Mouse (Mus musculus) limb, embryonic 13.5 days (tissue): ENCODE measurements around the gene Mettl24. TPM values are rescaled to one million over a fixed set of nuclear protein-coding genes. Genes with fewer than 3 reads are reported as not detected.
A peak's percentile ranks its signal among the peaks of the same experiment; 100 is the strongest.

Source experiments
- ATAC-seq: fragments of 200-750 bp; cut with Nextera tagmentation; 2 replicates; pipeline ENCODE4 v1.8.0; 2017; ENCODE audit warnings: low read depth, moderate number of reproducible peaks, moderate TSS enrichment; ENCODE audit not compliant: low FRiP score
- H3K27ac ChIP-seq: fragments of 300-500 bp; sonication (generic); 2 replicates; pipeline ENCODE4 v1.5.1; 2015; ENCODE audit warnings: inconsistent platforms, mild to moderate bottlenecking, moderate library complexity
- H3K27me3 ChIP-seq: fragments of 300-500 bp; sonication (generic); 2 replicates; pipeline ENCODE4 v1.6.1; 2015; ENCODE audit warnings: mild to moderate bottlenecking, inconsistent platforms
- H3K36me3 ChIP-seq: fragments of 300-500 bp; sonication (generic); 2 replicates; pipeline ENCODE4 v1.6.1; 2015; ENCODE audit warnings: inconsistent platforms, mild to moderate bottlenecking, moderate library complexity
- H3K4me1 ChIP-seq: fragments of 300-500 bp; sonication (generic); 2 replicates; pipeline ENCODE4 v1.6.1; 2015; ENCODE audit warnings: inconsistent platforms
- H3K4me2 ChIP-seq: fragments of 300-500 bp; sonication (generic); replicated peaks from 2 replicates; pipeline ENCODE4 v1.6.1; 2015; ENCODE audit warnings: inconsistent platforms, mild to moderate bottlenecking, moderate library complexity
- H3K4me3 ChIP-seq: fragments of 300-500 bp; sonication (generic); 2 replicates; pipeline ENCODE4 v1.5.1; 2015; ENCODE audit warnings: moderate library complexity, mild to moderate bottlenecking, inconsistent platforms
- H3K9ac ChIP-seq: fragments of 300-500 bp; sonication (generic); 2 replicates; pipeline ENCODE4 v1.6.1; 2015; ENCODE audit warnings: mild to moderate bottlenecking, inconsistent platforms
- H3K9me3 ChIP-seq: fragments of 300-500 bp; sonication (generic); 2 replicates; pipeline ENCODE4 v1.6.1; 2016; ENCODE audit warnings: inconsistent platforms
- WGBS: fragments of 180-500 bp; shearing (Covaris S2); methylation state at CpG from one replicate; pipeline ENCODE4 v1.1.7; 2015; 5-methylcytosine and 5-hydroxymethylcytosine counted together
- polyA plus RNA-seq: library from polyadenylated mRNA; unstranded; fragments of >200 nt; fragmentation: Nextera tagmentation; extraction: Ambion mirVana; gene quantifications from 2 replicates; pipeline ENCODE4 v1.2.1, GENCODE M21; 2015

The Mettl24 gene
- polyA plus RNA-seq, 1 experiment from 2014 or later: 1.6 TPM

GRCm38 (mm10) chr10:40686976-40687375, 3.9 kb downstream of the Mettl24 start:
- WGBS: 86% methylated on average over 4 of the region's 4 CpGs
- Histone ChIP-seq H3K27ac (no peak overlapping the region), H3K4me2 (no peak overlapping the region), H3K27me3 (peaks cover 4% of the 10 kb centered on the region; the same call in 1 of the 2 replicates), H3K9ac (no peak overlapping the region), H3K9me3 (no peaks in the 10 kb centered on the region), H3K4me1 (peaks cover 17% of the 10 kb centered on the region), H3K4me3 (no peak overlapping the region), H3K36me3 (no peaks in the 10 kb centered on the region)
- ATAC-seq: no peak

GRCm38 (mm10) chr10:40687407-40687806, 4.3 kb downstream of the Mettl24 start:
- no peak for ATAC-seq
- Histone ChIP-seq H3K4me3 (no peak overlapping the region), H3K9me3 (no peaks in the 10 kb centered on the region), H3K36me3 (no peaks in the 10 kb centered on the region), H3K4me1 (peaks cover 17% of the 10 kb centered on the region), H3K27ac (no peak overlapping the region), H3K9ac (no peak overlapping the region), H3K4me2 (no peak overlapping the region), H3K27me3 (0 out of 2 replicates have a peak, but pooled peaks cover under 1% of the 10 kb centered on the region)
- 71% methylated on average over 2 of the region's 2 CpGs for WGBS

GRCm38 (mm10) chr10:40688266-40688665, 5.2 kb downstream of the Mettl24 start:
- WGBS: 77% methylated on average over 6 of the region's 6 CpGs
- Histone ChIP-seq H3K27me3 (no peaks in the 10 kb centered on the region), H3K27ac (no peak overlapping the region), H3K9ac (no peak overlapping the region), H3K36me3 (no peaks in the 10 kb centered on the region), H3K4me3 (no peak overlapping the region), H3K4me2 (no peak overlapping the region), H3K9me3 (no peaks in the 10 kb centered on the region; the same call in 1 of the 2 replicates), H3K4me1 (peaks cover 8% of the 10 kb centered on the region; the same call in 1 of the 2 replicates)
- ATAC-seq: no peak

- WGBS: 48% methylated on average over 1 of the region's 1 CpGs
- Histone ChIP-seq H3K9me3 (no peaks in the 10 kb centered on the region; the same call in 1 of the 2 replicates), H3K27ac (no peak overlapping the region), H3K9ac (no peak overlapping the region), H3K4me1 (peaks cover 4% of the 10 kb centered on the region; the same call in 1 of the 2 replicates), H3K4me2 (no peak overlapping the region), H3K27me3 (no peaks in the 10 kb centered on the region), H3K4me3 (no peak overlapping the region), H3K36me3 (no peaks in the 10 kb centered on the region)
- ATAC-seq: no peak
These were observed 5.8 kb downstream of the Mettl24 start for GRCm38 (mm10) chr10:40688873-40689272.

- 54% methylated on average over 4 of the region's 4 CpGs for WGBS
- H3K4me1 ChIP-seq: no peaks in the 10 kb centered on the region
- no peak overlapping the region for H3K4me2 ChIP-seq
- H3K36me3 ChIP-seq: no peaks in the 10 kb centered on the region
- no peaks in the 10 kb centered on the region for H3K27me3 ChIP-seq
- H3K9me3 ChIP-seq: no peaks in the 10 kb centered on the region
- no peak overlapping the region for H3K4me3 ChIP-seq
- no peak for ATAC-seq
- no peak overlapping the region for H3K9ac ChIP-seq
- H3K27ac ChIP-seq: no peak overlapping the region
These were observed 15.6 kb downstream of the Mettl24 start for GRCm38 (mm10) chr10:40698652-40699051.

- no peaks in the 10 kb centered on the region for H3K36me3 ChIP-seq
- no peaks in the 10 kb centered on the region for H3K27me3 ChIP-seq
- no peak overlapping the region for H3K27ac ChIP-seq
- H3K4me3 ChIP-seq: no peak overlapping the region
- no peak overlapping the region for H3K9ac ChIP-seq
- ATAC-seq: no peak
- WGBS: 71% methylated on average over 7 of the region's 7 CpGs
- no peak overlapping the region for H3K4me2 ChIP-seq
- H3K4me1 ChIP-seq: peaks cover 4% of the 10 kb centered on the region
- no peaks in the 10 kb centered on the region for H3K9me3 ChIP-seq
These were observed 28.0 kb downstream of the Mettl24 start for GRCm38 (mm10) chr10:40711127-40711526.

GRCm38 (mm10) chr10:40713018-40713608, 30.0 kb downstream of the Mettl24 start:
- no peaks in the 10 kb centered on the region for H3K9me3 ChIP-seq
- no peak overlapping the region for H3K4me3 ChIP-seq
- no peaks in the 10 kb centered on the region for H3K36me3 ChIP-seq
- H3K27me3 ChIP-seq: no peaks in the 10 kb centered on the region
- H3K9ac ChIP-seq: no peak overlapping the region
- peaks cover 14% of the 10 kb centered on the region for H3K4me1 ChIP-seq
- H3K27ac ChIP-seq: no peak overlapping the region
- WGBS: 38% methylated on average over 9 of the region's 9 CpGs
- no peak overlapping the region for H3K4me2 ChIP-seq
- ATAC-seq: peak; percentile 40; the same call in 1 of the 2 replicates

- ATAC-seq: no peak
- H3K4me3 ChIP-seq: no peak overlapping the region
- H3K4me1 ChIP-seq: peaks cover 14% of the 10 kb centered on the region
- no peaks in the 10 kb centered on the region for H3K9me3 ChIP-seq
- H3K27ac ChIP-seq: no peak overlapping the region
- no peak overlapping the region for H3K4me2 ChIP-seq
- no peak overlapping the region for H3K9ac ChIP-seq
- no peaks in the 10 kb centered on the region for H3K36me3 ChIP-seq
- whole genome bisulfite sequencing: 81% methylated on average over 9 of the region's 9 CpGs
- H3K27me3 ChIP-seq: no peaks in the 10 kb centered on the region
These were observed 30.7 kb downstream of the Mettl24 start for GRCm38 (mm10) chr10:40713829-40714228.

- ATAC-seq: no peak
- no peak overlapping the region for H3K4me3 ChIP-seq
- H3K36me3 ChIP-seq: no peaks in the 10 kb centered on the region
- no peak overlapping the region for H3K27ac ChIP-seq
- 87% methylated on average over 4 of the region's 4 CpGs for WGBS
- H3K9ac ChIP-seq: no peak overlapping the region
- H3K9me3 ChIP-seq: no peaks in the 10 kb centered on the region
- H3K27me3 ChIP-seq: no peaks in the 10 kb centered on the region
- peaks cover 21% of the 10 kb centered on the region for H3K4me1 ChIP-seq
- H3K4me2 ChIP-seq: no peak overlapping the region
These were observed 32.1 kb downstream of the Mettl24 start for GRCm38 (mm10) chr10:40715151-40715550.

- no peak for ATAC-seq
- Histone ChIP-seq H3K4me2 (peak overlapping the region; percentile 23; the same call in 1 of the 2 replicates), H3K27ac (peak overlapping the region; percentile 22; the same call in 1 of the 2 replicates), H3K4me3 (no peak overlapping the region), H3K4me1 (peaks cover 32% of the 10 kb centered on the region), H3K9ac (no peak overlapping the region), H3K9me3 (no peaks in the 10 kb centered on the region), H3K36me3 (no peaks in the 10 kb centered on the region), H3K27me3 (no peaks in the 10 kb centered on the region)
- 50% methylated on average over 8 of the region's 8 CpGs for WGBS
These were observed 33.2 kb downstream of the Mettl24 start for GRCm38 (mm10) chr10:40716296-40716695.

GRCm38 (mm10) chr10:40716713-40717112, 33.6 kb downstream of the Mettl24 start:
- Histone ChIP-seq H3K4me3 (no peak overlapping the region), H3K27me3 (no peaks in the 10 kb centered on the region), H3K4me1 (peaks cover 33% of the 10 kb centered on the region), H3K27ac (no peak overlapping the region), H3K36me3 (no peaks in the 10 kb centered on the region), H3K9me3 (no peaks in the 10 kb centered on the region), H3K9ac (no peak overlapping the region), H3K4me2 (no peak overlapping the region)
- WGBS: 56% methylated on average over 3 of the region's 3 CpGs
- no peak for ATAC-seq

- Histone ChIP-seq H3K4me2 (no peak overlapping the region), H3K4me1 (peaks cover 33% of the 10 kb centered on the region), H3K9ac (no peak overlapping the region), H3K4me3 (no peak overlapping the region), H3K9me3 (no peaks in the 10 kb centered on the region), H3K27me3 (no peaks in the 10 kb centered on the region), H3K27ac (no peak overlapping the region), H3K36me3 (no peaks in the 10 kb centered on the region)
- no peak for ATAC-seq
- 91% methylated on average over 13 of the region's 13 CpGs for WGBS
These were observed 35.3 kb downstream of the Mettl24 start for GRCm38 (mm10) chr10:40718362-40718761.

- no peaks in the 10 kb centered on the region for H3K36me3 ChIP-seq
- 53% methylated on average over 6 of the region's 6 CpGs for WGBS
These were observed 36.0 kb downstream of the Mettl24 start for GRCm38 (mm10) chr10:40719062-40719461.

More at GRCm38 (mm10) chr10:40719062-40719461, 36.0 kb downstream of the Mettl24 start:
- peaks cover 33% of the 10 kb centered on the region for H3K4me1 ChIP-seq
- no peak overlapping the region for H3K4me3 ChIP-seq
- no peaks in the 10 kb centered on the region for H3K27me3 ChIP-seq
- no peaks in the 10 kb centered on the region for H3K9me3 ChIP-seq
- ATAC-seq: no peak
- no peak overlapping the region for H3K4me2 ChIP-seq
- no peak overlapping the region for H3K27ac ChIP-seq
- no peak overlapping the region for H3K9ac ChIP-seq
